Mouse (Mus musculus) testis, adult 2 months (tissue): ENCODE results near the gene Rbm33. TPM values are rescaled to one million over a fixed set of nuclear protein-coding genes. Genes with fewer than 3 reads are reported as not detected.

ENCODE experiments used
- H3K27ac ChIP-seq: fragments of 200-500 bp; 2 replicates; pipeline ENCODE4 v1.5.1; 2012; ENCODE audit warnings: low read depth, low read length; ENCODE audit not compliant: control insufficient read depth, insufficient read depth
- H3K27me3 ChIP-seq: fragments of 200-500 bp; 2 replicates; pipeline ENCODE4 v1.6.1; 2012; ENCODE audit warnings: mild to moderate bottlenecking, low read length, moderate library complexity; ENCODE audit not compliant: control insufficient read depth, insufficient read depth
- H3K36me3 ChIP-seq: fragments of 200-500 bp; 2 replicates; pipeline ENCODE4 v1.6.1; 2012; ENCODE audit warnings: mild to moderate bottlenecking, low read length; ENCODE audit not compliant: control insufficient read depth, insufficient read depth
- H3K4me1 ChIP-seq: fragments of 200-500 bp; 2 replicates; pipeline ENCODE4 v1.6.1; 2012; ENCODE audit warnings: low read length; ENCODE audit not compliant: control insufficient read depth, insufficient read depth
- H3K4me3 ChIP-seq: fragments of 200-500 bp; 2 replicates; pipeline ENCODE4 v1.5.1; 2012; ENCODE audit warnings: low read depth, mild to moderate bottlenecking, low read length, moderate library complexity, mixed read lengths; ENCODE audit not compliant: control insufficient read depth
- CTCF ChIP-seq: fragments of 200-500 bp; IDR thresholded peaks from 2 replicates; pipeline ENCODE4 v1.5.1; 2012; ENCODE audit warnings: low read depth, mild to moderate bottlenecking, inconsistent platforms, low read length, moderate library complexity; ENCODE audit not compliant: control insufficient read depth, insufficient read depth, insufficient replicate concordance
- POLR2A ChIP-seq: fragments of 200-500 bp; IDR thresholded peaks from 2 replicates; pipeline ENCODE4 v1.6.1; 2012; ENCODE audit warnings: low read depth, mild to moderate bottlenecking, inconsistent platforms, low read length, moderate library complexity; ENCODE audit not compliant: control insufficient read depth
- polyA plus RNA-seq: library from polyadenylated mRNA; depleted of rRNA; stranded (reverse); fragments of >200 nt; gene quantifications from 2 replicates; pipeline ENCODE4 v1.2.3, GENCODE M21; 2012

Gene Rbm33
- polyA plus RNA-seq, 1 experiment = 17.0 TPM

- TF ChIP-seq CTCF (no peak), POLR2A (no peak)
- Histone ChIP-seq H3K27ac (no peak overlapping the region), H3K4me3 (no peak overlapping the region), H3K27me3 (no peaks in the 10 kb centered on the region), H3K36me3 (no peaks in the 10 kb centered on the region; the same call in none of the 2 replicates), H3K4me1 (no peaks in the 10 kb centered on the region)
These were observed 70.7 kb downstream of the Rbm33 start for GRCm38 (mm10) chr5:28387531-28388179.

DNA sequence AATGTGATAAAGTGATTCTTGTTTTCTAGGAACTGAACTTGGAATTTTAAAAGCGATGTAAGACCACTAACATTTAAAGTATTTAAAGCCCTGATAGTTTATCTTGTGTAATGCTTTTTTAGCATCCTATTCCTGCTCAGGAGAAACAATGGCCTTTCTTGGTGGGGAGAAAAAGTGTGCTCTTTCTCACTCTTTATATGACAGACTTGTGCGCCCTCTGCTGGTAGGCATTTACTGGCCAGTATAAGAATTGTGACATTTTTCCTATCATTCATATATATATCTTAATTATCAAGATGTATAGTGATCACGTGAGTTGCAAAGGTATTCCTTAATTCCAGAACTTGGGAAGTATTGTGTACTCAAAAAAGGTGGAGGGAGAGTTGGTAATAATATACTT, 71.3 kb downstream of the Rbm33 start:
- H3K27ac ChIP-seq = no peak overlapping the region
- H3K36me3 ChIP-seq = no peaks in the 10 kb centered on the region; the same call in none of the 2 replicates
- no peak overlapping the region for H3K4me3 ChIP-seq
- no peaks in the 10 kb centered on the region for H3K27me3 ChIP-seq
- TF ChIP-seq POLR2A (no peak), CTCF (no peak)
- no peaks in the 10 kb centered on the region for H3K4me1 ChIP-seq

DNA sequence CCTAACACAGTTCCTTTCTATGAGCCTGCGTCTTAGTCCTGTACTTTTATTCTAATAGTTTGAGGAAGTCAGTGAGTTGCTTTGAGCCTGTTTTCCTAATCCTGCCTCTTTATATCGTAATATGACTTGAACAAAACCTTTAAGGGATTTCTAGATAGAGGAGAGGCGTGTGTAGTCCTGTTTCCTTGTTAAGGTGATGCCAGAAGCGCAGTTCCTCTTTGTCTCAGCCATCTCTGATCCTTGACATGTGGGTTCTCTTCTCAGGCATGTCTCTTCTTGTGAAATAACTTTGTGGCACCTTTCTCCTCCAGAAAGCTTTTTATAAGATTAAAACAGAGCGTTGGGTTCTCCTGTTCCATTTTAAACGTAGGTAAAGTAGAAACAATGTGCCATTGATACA, 73.3 kb downstream of the Rbm33 start:
- no peak overlapping the region for H3K27ac ChIP-seq
- no peaks in the 10 kb centered on the region for H3K27me3 ChIP-seq
- no peak overlapping the region for H3K4me3 ChIP-seq
- TF ChIP-seq POLR2A (no peak), CTCF (no peak)
- H3K4me1 ChIP-seq = no peaks in the 10 kb centered on the region
- peaks cover 5% of the 10 kb centered on the region for H3K36me3 ChIP-seq

DNA sequence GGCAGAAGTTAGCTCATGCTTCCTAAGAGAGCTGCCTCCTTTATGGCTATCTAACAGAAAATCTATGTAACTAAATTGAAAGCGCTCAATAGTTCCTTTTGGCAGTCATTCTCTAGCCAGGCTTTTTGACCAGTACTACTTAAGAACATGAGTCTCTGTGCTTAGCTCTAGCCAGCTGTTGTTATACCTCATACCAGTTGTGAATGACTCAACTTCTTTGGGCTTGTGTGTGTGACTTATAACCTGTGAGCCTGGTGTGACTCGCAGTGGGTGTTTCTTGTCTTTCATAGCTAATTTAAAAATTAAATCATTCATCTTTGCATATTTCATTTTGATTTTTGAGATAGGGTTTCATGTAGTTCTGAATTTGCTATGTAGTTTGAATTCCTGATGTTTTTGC, 80.4 kb downstream of the Rbm33 start:
- H3K36me3 ChIP-seq = peaks cover 5% of the 10 kb centered on the region
- H3K4me3 ChIP-seq = no peak overlapping the region
- no peak for TF ChIP-seq CTCF
- TF ChIP-seq POLR2A = no peak
- H3K27ac ChIP-seq = no peak overlapping the region
- no peaks in the 10 kb centered on the region for H3K27me3 ChIP-seq
- H3K4me1 ChIP-seq = no peaks in the 10 kb centered on the region

DNA sequence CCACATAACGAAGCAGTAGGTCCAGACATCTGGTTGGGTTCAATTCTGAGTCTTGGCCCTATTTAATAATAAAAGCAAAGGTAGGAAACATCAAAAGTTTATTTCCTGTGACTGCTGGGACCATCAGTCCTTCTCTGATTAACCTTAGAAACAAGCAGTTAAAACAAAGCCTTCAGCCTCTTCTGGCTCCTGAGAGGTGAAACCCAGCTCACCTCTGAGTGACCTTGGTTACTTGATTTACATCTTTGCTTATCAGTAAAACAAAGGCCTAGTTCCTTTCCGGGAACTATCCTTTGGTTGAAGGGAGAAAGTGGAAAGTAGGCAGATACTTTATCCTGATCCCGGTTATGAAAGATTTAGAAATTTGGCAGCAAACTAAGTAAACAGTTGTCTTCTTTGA, 81.8 kb downstream of the Rbm33 start:
- no peak for TF ChIP-seq CTCF
- no peak for TF ChIP-seq POLR2A
- Histone ChIP-seq H3K36me3 (peaks cover 5% of the 10 kb centered on the region), H3K4me3 (no peak overlapping the region), H3K4me1 (no peaks in the 10 kb centered on the region), H3K27ac (no peak overlapping the region), H3K27me3 (no peaks in the 10 kb centered on the region)

- Histone ChIP-seq H3K27me3 (no peaks in the 10 kb centered on the region), H3K4me3 (no peak overlapping the region), H3K36me3 (no peaks in the 10 kb centered on the region), H3K27ac (no peak overlapping the region), H3K4me1 (no peaks in the 10 kb centered on the region)
- TF ChIP-seq CTCF (no peak), POLR2A (no peak)
These were observed 82.7 kb downstream of the Rbm33 start for GRCm38 (mm10) chr5:28399451-28400115.

- no peak for TF ChIP-seq POLR2A
- TF ChIP-seq CTCF = no peak
- H3K27me3 ChIP-seq = no peaks in the 10 kb centered on the region
- H3K36me3 ChIP-seq = no peaks in the 10 kb centered on the region
These were observed 85.8 kb downstream of the Rbm33 start for GRCm38 (mm10) chr5:28402756-28403155.

More at GRCm38 (mm10) chr5:28402756-28403155, 85.8 kb downstream of the Rbm33 start:
- Histone ChIP-seq H3K4me3 (no peak overlapping the region), H3K4me1 (no peaks in the 10 kb centered on the region), H3K27ac (no peak overlapping the region)
